Mouse (Mus musculus) inflammation-experienced regulatory T-cells, adult 16 weeks (primary cell): Measurements from ENCODE around the gene Mcoln1. TPM values are rescaled to one million over a fixed set of nuclear protein-coding genes. Genes with fewer than 3 reads are reported as not detected.

ENCODE experiments used
- polyA plus RNA-seq: library from polyadenylated mRNA; unstranded; fragments of 100-300 nt; shearing (Covaris generic); gene quantifications from one replicate; pipeline ENCODE4 v1.2.1, GENCODE M21; 2017

Gene Mcoln1
- polyA plus RNA-seq = 44.5 TPM

GRCm38 (mm10) chr8:3500235-3501090 is at the start of gene Mcoln1:
Gene Mcoln1, plus strand, starts transcription at chr8:3500457.

GRCm38 (mm10) chr8:3467006-3467885 is 33.0 kb upstream of the Mcoln1 start, which contains the start of gene Pex11g:
Gene Pex11g, minus strand, starts transcription at chr8:3467680.

GRCm38 (mm10) chr8:3470562-3470961 is 29.7 kb upstream of the Mcoln1 start, which contains the start of gene Tex45:
Gene Tex45, plus strand, starts transcription at chr8:3470862.

GRCm38 (mm10) chr8:3492901-3493844 is 7.1 kb upstream of the Mcoln1 start, which contains the start of gene Zfp358:
Gene Zfp358, plus strand, starts transcription at chr8:3493138.

DNA sequence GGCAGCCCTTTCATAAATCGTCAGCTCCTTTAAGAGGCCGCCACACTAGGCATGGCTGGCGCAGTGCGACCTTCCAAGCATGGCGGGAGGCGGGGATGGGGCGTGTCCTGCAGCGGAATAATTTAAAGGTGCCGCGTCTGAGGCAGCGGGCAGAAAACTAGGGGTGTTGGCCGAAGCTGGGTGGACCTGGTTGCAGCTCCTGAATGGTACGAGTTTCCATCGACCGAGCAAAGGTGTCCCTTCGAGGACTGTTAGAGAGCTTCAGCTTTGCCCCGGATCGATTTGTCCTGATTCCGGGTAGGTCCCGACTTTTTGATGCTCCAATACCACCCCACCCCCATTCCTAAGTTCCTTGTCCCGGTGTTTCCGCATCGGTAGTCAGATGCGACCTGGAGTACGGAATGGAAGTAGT is 15.0 kb downstream of the Mcoln1 start, which contains the start of gene Pnpla6:
Pnpla6 (plus strand) TSS at position 125 of the 412 bp plus-strand sequence.

Other genes starting within 250 kb of the Mcoln1 start
- 28.5 TPM for gene Insr, start 220.8 kb upstream of the Mcoln1 start, polyA plus RNA-seq
- gene A430078G23Rik, start 147.0 kb upstream of the Mcoln1 start, polyA plus RNA-seq = 73.8 TPM
- 60.8 TPM for gene Arhgef18, start 107.5 kb upstream of the Mcoln1 start, polyA plus RNA-seq
- 6.0 TPM for gene Pex11g, start 32.8 kb upstream of the Mcoln1 start, polyA plus RNA-seq
- not detected for gene Tex45, start 29.6 kb upstream of the Mcoln1 start, polyA plus RNA-seq
- 4.7 TPM for gene Zfp358, start 7.3 kb upstream of the Mcoln1 start, polyA plus RNA-seq
- gene Pnpla6, start 14.9 kb downstream of the Mcoln1 start, polyA plus RNA-seq = 64.1 TPM
- gene C330021F23Rik, start 67.5 kb downstream of the Mcoln1 start, polyA plus RNA-seq = not detected
- gene Camsap3, start 86.8 kb downstream of the Mcoln1 start, polyA plus RNA-seq = 0.13 TPM
- gene Xab2, start 120.9 kb downstream of the Mcoln1 start, polyA plus RNA-seq = 137 TPM
- 127 TPM for gene Pet100, start 121.1 kb downstream of the Mcoln1 start, polyA plus RNA-seq
- not detected for gene Pcp2, start 125.1 kb downstream of the Mcoln1 start, polyA plus RNA-seq
- gene Stxbp2, start 130.5 kb downstream of the Mcoln1 start, polyA plus RNA-seq = 231 TPM
- not detected for gene Retn, start 155.3 kb downstream of the Mcoln1 start, polyA plus RNA-seq
- gene Mcemp1, start 165.3 kb downstream of the Mcoln1 start, polyA plus RNA-seq = not detected
- not detected for gene Fcor, start 171.9 kb downstream of the Mcoln1 start, polyA plus RNA-seq
- 40.6 TPM for gene Trappc5, start 175.8 kb downstream of the Mcoln1 start, polyA plus RNA-seq
- gene Fcer2a, start 193.7 kb downstream of the Mcoln1 start, polyA plus RNA-seq = 3.1 TPM
- not detected for gene Clec4g, start 220.2 kb downstream of the Mcoln1 start, polyA plus RNA-seq
- gene Cd209a, start 248.5 kb downstream of the Mcoln1 start, polyA plus RNA-seq = 0.46 TPM